ENCODE assay signal across 24 mouse cellular contexts in the genomic region with DNA sequence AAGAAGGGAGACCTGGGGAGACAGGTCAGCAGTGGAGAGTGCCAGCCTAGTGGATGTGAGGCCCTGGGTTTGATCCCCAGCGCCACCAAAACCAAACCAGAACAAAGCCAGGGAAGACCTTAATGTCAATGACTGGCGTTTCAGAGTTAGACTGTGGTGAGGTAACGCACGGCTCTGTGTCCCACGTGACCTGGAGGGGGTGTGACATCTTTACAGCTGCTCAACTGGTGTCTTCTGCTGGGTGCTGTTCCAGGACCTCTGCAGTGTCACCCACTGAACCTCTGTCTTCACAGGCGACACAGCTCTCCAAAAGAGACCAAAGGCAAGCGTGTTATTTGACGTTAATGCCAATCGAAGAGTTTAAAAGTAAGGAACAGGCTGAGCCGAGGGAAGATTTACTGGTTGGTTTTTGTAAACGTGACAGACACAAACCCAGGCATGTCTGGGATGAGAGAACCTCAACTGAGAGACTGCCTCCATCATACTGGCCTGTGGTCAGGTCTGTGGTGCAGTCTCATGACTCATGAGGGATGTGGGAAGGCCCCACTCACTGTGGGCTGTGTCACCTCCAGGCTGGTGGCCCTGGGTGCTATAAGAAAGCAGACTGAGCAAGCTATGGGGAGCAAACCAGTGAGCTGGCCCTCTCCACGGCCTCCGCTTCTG. TPM values are rescaled to one million over a fixed set of nuclear protein-coding genes. Genes with fewer than 3 reads are reported as not detected.
DNase-seq lines count a peak whose midpoint lies in the region; ATAC-seq and TF ChIP-seq lines count a peak whose summit lies in the region.
"Had no signal": no experiment of that assay in that cellular context is flagged by ENCODE, and none has a peak within 500 bp of the region (broad histone marks: within the 10 kb centered on the region; RNA-seq: fewer than 3 reads in every experiment).

No protein-coding gene starts in this region.

- no peak overlapping the region for H3K4me3 ChIP-seq in myocyte
- H3K4me3 ChIP-seq in midbrain, embryonic 14.5 days (replicated peaks; ENCODE audit: low read depth, low read length) = no peak overlapping the region
- no peak overlapping the region for H3K4me3 ChIP-seq in heart, embryonic 11.5 days (ENCODE audit: low read depth, low read length)
- H3K4me3 ChIP-seq: forebrain, embryonic 15.5 days; liver, embryonic 12.5 days; lung, embryonic 15.5 days; neural tube, embryonic 12.5 days had no signal

- WGBS in midbrain, embryonic 14.5 days = 94% methylated on average over 13 of the region's 13 CpGs
- WGBS in heart, embryonic 11.5 days (ENCODE audit: insufficient replicate concordance) = 87% methylated on average over 13 of the region's 13 CpGs

- intact Hi-C loops in left cerebral cortex, postnatal 4 days (cut with DNase I) = no loop called here

- no peak overlapping the region for H3K27ac ChIP-seq in midbrain, embryonic 14.5 days (replicated peaks; ENCODE audit: low read depth, low read length)
- no peak overlapping the region for H3K27ac ChIP-seq in heart, embryonic 11.5 days (ENCODE audit: low read depth, low read length)
- H3K27ac ChIP-seq: forebrain, embryonic 15.5 days; hindbrain, embryonic 14.5 days; liver, embryonic 12.5 days; lung, embryonic 15.5 days; neural tube, embryonic 12.5 days had no signal

- ATAC-seq in CD4-positive, CD25-positive, alpha-beta regulatory T cell, adult 4 months = peak; percentile 69
- ATAC-seq in hematopoietic stem cell, adult 5-6 weeks (replicated peaks in 1 of 2; ENCODE audit: insufficient read depth in 1 of 2, low FRiP score in 2 of 2, low TSS enrichment in 1 of 2, low read depth in 1 of 2, poor library complexity in 2 of 2, severe bottlenecking in 2 of 2) = peak; percentile 80 to 86
- no peak for ATAC-seq in midbrain, embryonic 14.5 days (ENCODE audit: low FRiP score, low TSS enrichment)
- ATAC-seq in heart, embryonic 11.5 days (replicated peaks; ENCODE audit: insufficient number of reproducible peaks, low FRiP score, low TSS enrichment) = no peak
- ATAC-seq: forebrain, embryonic 15.5 days; liver, embryonic 12.5 days had no signal

- H3K27me3 ChIP-seq in myocyte (ENCODE audit: control insufficient read depth, insufficient read depth, insufficient read length) = no peaks in the 10 kb centered on the region
- H3K27me3 ChIP-seq in midbrain, embryonic 14.5 days (ENCODE audit: control insufficient read depth, insufficient read depth, low read length) = no peaks in the 10 kb centered on the region
- no peaks in the 10 kb centered on the region for H3K27me3 ChIP-seq in heart, embryonic 11.5 days (ENCODE audit: control insufficient read depth, insufficient read depth, low read length)
- H3K27me3 ChIP-seq: forebrain, embryonic 15.5 days; liver, embryonic 12.5 days; lung, embryonic 15.5 days; neural tube, embryonic 12.5 days had no signal

- no peak for TF ChIP-seq POLR2A in myocyte (IDR thresholded peaks at IDR 0.05; ENCODE audit: insufficient read length, low read depth)

- no peaks in the 10 kb centered on the region for H3K4me1 ChIP-seq in midbrain, embryonic 14.5 days (ENCODE audit: control insufficient read depth, insufficient read depth, low read length)
- no peaks in the 10 kb centered on the region for H3K4me1 ChIP-seq in heart, embryonic 11.5 days (ENCODE audit: control insufficient read depth, insufficient read depth, low read length)
- H3K4me1 ChIP-seq: forebrain, embryonic 15.5 days; lung, embryonic 15.5 days; neural tube, embryonic 12.5 days had no signal

- H3K79me2 ChIP-seq in myocyte (ENCODE audit: control insufficient read depth, insufficient read depth) = no peaks in the 10 kb centered on the region

- H3K4me2 ChIP-seq in myocyte (ENCODE audit: low read depth) = peak overlapping the region; percentile 52
- H3K4me2 ChIP-seq in midbrain, embryonic 14.5 days (ENCODE audit: low read length) = no peak overlapping the region
- no peak overlapping the region for H3K4me2 ChIP-seq in heart, embryonic 11.5 days
- H3K4me2 ChIP-seq: forebrain, embryonic 15.5 days; hindbrain, embryonic 14.5 days; liver, embryonic 12.5 days; lung, embryonic 15.5 days; midbrain, embryonic 11.5 days; neural tube, embryonic 12.5 days had no signal

- no peak overlapping the region for H3ac ChIP-seq in myocyte (ENCODE audit: control insufficient read depth, insufficient read length)

- H3K9me3 ChIP-seq in midbrain, embryonic 14.5 days (ENCODE audit: control insufficient read depth, low read length) = no peaks in the 10 kb centered on the region
- H3K9me3 ChIP-seq in heart, embryonic 11.5 days (replicated peaks; ENCODE audit: control insufficient read depth, low read length) = no peaks in the 10 kb centered on the region
- H3K9me3 ChIP-seq: forebrain, embryonic 15.5 days; liver, embryonic 12.5 days; lung, embryonic 15.5 days; neural tube, embryonic 12.5 days had no signal

- DNase-seq in midbrain, embryonic 14.5 days = no peak
- no peak for DNase-seq in gastrocnemius, adult 18-20 months (ENCODE audit: low spot score)
- no peak for DNase-seq in left cerebral cortex, postnatal 4 days
- DNase-seq: adrenal gland, postnatal 14 days; cerebellum, adult 9-11 months; heart, adult 11 months; kidney, adult 18-20 months; kidney, postnatal 4 days had no signal

- H3K36me3 ChIP-seq in myocyte (ENCODE audit: control insufficient read depth, insufficient read depth) = no peaks in the 10 kb centered on the region
- H3K36me3 ChIP-seq in midbrain, embryonic 14.5 days (ENCODE audit: control insufficient read depth, insufficient read depth, low read length) = no peaks in the 10 kb centered on the region
- peaks cover 3% of the 10 kb centered on the region; the same call in 1 of the 2 replicates for H3K36me3 ChIP-seq in heart, embryonic 11.5 days (ENCODE audit: control insufficient read depth, insufficient read depth, low read length)
- H3K36me3 ChIP-seq: forebrain, embryonic 15.5 days; lung, embryonic 15.5 days had no signal

- H3K9ac ChIP-seq in midbrain, embryonic 14.5 days (replicated peaks; ENCODE audit: low read length) = no peak overlapping the region
- H3K9ac ChIP-seq in heart, embryonic 11.5 days (ENCODE audit: low read depth, low read length) = no peak overlapping the region
- H3K9ac ChIP-seq: forebrain, embryonic 15.5 days; hindbrain, embryonic 14.5 days; liver, embryonic 12.5 days; lung, embryonic 15.5 days; neural tube, embryonic 12.5 days had no signal

TF ChIP-seq in myocyte, 11 proteins besides CTCF, POLR2A, EP300 and RAD21:
- TF ChIP-seq TCF12 (IDR thresholded peaks at IDR 0.05; ENCODE audit: insufficient read depth, poor library complexity, severe bottlenecking) = no peak
- TF ChIP-seq CEBPB (IDR thresholded peaks at IDR 0.05; ENCODE audit: insufficient read depth, poor library complexity, severe bottlenecking) = no peak
- peak; percentile 81 for TF ChIP-seq USF1 (IDR thresholded peaks at IDR 0.05; ENCODE audit: low read depth)
- TF ChIP-seq E2F4 (IDR thresholded peaks at IDR 0.05; ENCODE audit: insufficient read depth) = no peak
- TF ChIP-seq MYOD1 (IDR thresholded peaks at IDR 0.05; ENCODE audit: control insufficient read depth in 1 of 3, insufficient read length in 2 of 3, low read depth in 2 of 3) = peak in 1 of 3 experiments; percentile 36
TF ChIP-seq in myocyte: peak in this region for 2.

RNA-seq across cellular contexts. Expression of a gene that starts 8.9 kb away (rescaled TPM):
- polyA plus RNA-seq in CD4-positive, CD25-positive, alpha-beta regulatory T cell, adult 4 months (2017; shearing (Covaris generic)) = not detected
- total RNA-seq in hematopoietic stem cell, adult 5-6 weeks (2017) = not detected in 2 replicates
- not detected for polyA plus RNA-seq in myocyte (2012; fragmentation: generic; extraction: Trizol)
- polyA plus RNA-seq in midbrain, embryonic 14.5 days (2014; fragmentation: Nextera tagmentation; extraction: Ambion mirVana) = not detected in 2 replicates
- not detected for total RNA-seq in gastrocnemius, adult 18-20 months (2021)
- total RNA-seq in left cerebral cortex, postnatal 4 days (2021) = not detected
- polyA plus RNA-seq in heart, embryonic 11.5 days (2014; fragmentation: Nextera tagmentation; extraction: Ambion mirVana) = not detected in 2 replicates
- total RNA-seq: adrenal gland, postnatal 14 days; ES-E14; layer of hippocampus, postnatal 25 days; left cerebral cortex, postnatal 36 days had no signal
- polyA plus RNA-seq: forebrain, embryonic 15.5 days; heart, postnatal 0 days; hindbrain, embryonic 14.5 days; liver, embryonic 12.5 days; lung, embryonic 15.5 days; midbrain, embryonic 11.5 days; stomach, embryonic 14.5 days; urinary bladder, adult 2 months had no signal

RNA-seq across cellular contexts. Expression of a gene that starts 38.7 kb away (rescaled TPM):
- polyA plus RNA-seq in CD4-positive, CD25-positive, alpha-beta regulatory T cell, adult 4 months (2017; shearing (Covaris generic)) = 1 to 10 TPM; 4.7 to 5.2 TPM
- 10.0 and 11.0 TPM in 2 replicates for total RNA-seq in hematopoietic stem cell, adult 5-6 weeks (2017)
- 2.1 TPM for polyA plus RNA-seq in myocyte (2012; fragmentation: generic; extraction: Trizol)
- 2.3 and 2.5 TPM in 2 replicates for polyA plus RNA-seq in midbrain, embryonic 14.5 days (2014; fragmentation: Nextera tagmentation; extraction: Ambion mirVana)
- total RNA-seq in gastrocnemius, adult 18-20 months (2021) = 1 to 10 TPM; 5.3 to 6.9 TPM
- 1 to 10 TPM; 6.5 to 6.6 TPM for total RNA-seq in left cerebral cortex, postnatal 4 days (2021)
- 6.6 and 6.7 TPM in 2 replicates for polyA plus RNA-seq in heart, embryonic 11.5 days (2014; fragmentation: Nextera tagmentation; extraction: Ambion mirVana)

RNA-seq across cellular contexts. Expression of a gene that starts 52.0 kb away (rescaled TPM):
- 10 to 100 TPM; 41.7 to 53.2 TPM for polyA plus RNA-seq in CD4-positive, CD25-positive, alpha-beta regulatory T cell, adult 4 months (2017; shearing (Covaris generic))
- total RNA-seq in hematopoietic stem cell, adult 5-6 weeks (2017) = 86.8 and 97.3 TPM in 2 replicates
- 58.2 TPM for polyA plus RNA-seq in myocyte (2012; fragmentation: generic; extraction: Trizol)
- 30.4 and 34.9 TPM in 2 replicates for polyA plus RNA-seq in midbrain, embryonic 14.5 days (2014; fragmentation: Nextera tagmentation; extraction: Ambion mirVana)
- 10 to 100 TPM; 48.0 to 49.0 TPM for total RNA-seq in gastrocnemius, adult 18-20 months (2021)
- total RNA-seq in left cerebral cortex, postnatal 4 days (2021) = 10 to 100 TPM; 34.1 to 35.2 TPM
- 88.5 and 102 TPM in 2 replicates for polyA plus RNA-seq in heart, embryonic 11.5 days (2014; fragmentation: Nextera tagmentation; extraction: Ambion mirVana)

Comparison
In these comparisons a context has a peak if more than half of its experiments do, and no peak if none do; other contexts are left out.
1. ATAC-seq: peak in CD4-positive, CD25-positive, alpha-beta regulatory T cell, adult 4 months (single experiment) and hematopoietic stem cell, adult 5-6 weeks (2 of 2); none in midbrain, embryonic 14.5 days (single experiment) and heart, embryonic 11.5 days (single experiment).